Mouse (Mus musculus) myocyte (in vitro differentiated cells): ENCODE data around the gene Mul1. TPM values are rescaled to one million over a fixed set of nuclear protein-coding genes. Genes with fewer than 3 reads are reported as not detected.

ENCODE experiments used
- H3K27me3 ChIP-seq: one replicate; pipeline ENCODE4 v1.6.1; 2011; ENCODE audit not compliant: control insufficient read depth, insufficient read depth, insufficient read length
- H3K36me3 ChIP-seq: one replicate; pipeline ENCODE4 v1.6.1; 2011; ENCODE audit not compliant: control insufficient read depth, insufficient read depth
- H3K4me2 ChIP-seq: one replicate; pipeline ENCODE4 v1.6.1; 2011; ENCODE audit warnings: low read depth, control low read depth
- H3K4me3 ChIP-seq: one replicate; pipeline ENCODE4 v1.5.1; 2011; ENCODE audit warnings: mild to moderate bottlenecking, control low read depth, moderate library complexity
- H3K79me2 ChIP-seq: one replicate; pipeline ENCODE4 v1.6.1; 2011; ENCODE audit not compliant: control insufficient read depth, insufficient read depth
- H3ac ChIP-seq: one replicate; pipeline ENCODE4 v1.6.1; 2011; ENCODE audit not compliant: control insufficient read depth, insufficient read length
- CEBPB ChIP-seq: IDR thresholded peaks from 2 replicates; pipeline ENCODE4 v1.6.1; 2011; ENCODE audit warnings: mild to moderate bottlenecking, moderate library complexity; ENCODE audit not compliant: poor library complexity, insufficient read depth, severe bottlenecking
- E2F4 ChIP-seq: IDR thresholded peaks from one replicate; pipeline ENCODE4 v1.6.1; 2011; ENCODE audit warnings: mild to moderate bottlenecking, control low read depth, moderate library complexity; ENCODE audit not compliant: insufficient read depth
- MAX ChIP-seq: IDR thresholded peaks from one replicate; pipeline ENCODE4 v1.6.1; 2011; ENCODE audit warnings: low read depth, mild to moderate bottlenecking, control low read depth
- MYOD1 ChIP-seq, 3 experiments: IDR thresholded peaks; one replicate each; pipeline ENCODE4 v1.6.1; 2011; ENCODE audit warnings: control low read depth in 2 of 3, low read depth in 2 of 3, mild to moderate bottlenecking in 2 of 3, moderate library complexity in 1 of 3; ENCODE audit not compliant: insufficient read length in 2 of 3, control insufficient read depth in 1 of 3
- MYOG ChIP-seq, 3 experiments: IDR thresholded peaks; one replicate each; pipeline ENCODE4 v1.6.1; 2011; ENCODE audit warnings: control low read depth in 2 of 3, low read depth in 2 of 3, mild to moderate bottlenecking in 2 of 3; ENCODE audit not compliant: insufficient read length in 2 of 3, control insufficient read depth in 1 of 3, insufficient read depth in 1 of 3
- POLR2A ChIP-seq: IDR thresholded peaks from one replicate; pipeline ENCODE4 v1.6.1; 2011; ENCODE audit warnings: low read depth, mild to moderate bottlenecking, control low read depth, moderate library complexity; ENCODE audit not compliant: insufficient read length
- POLR2AphosphoS2 ChIP-seq: IDR thresholded peaks from one replicate; pipeline ENCODE4 v1.6.1; 2011; ENCODE audit warnings: low read depth, control low read depth; ENCODE audit not compliant: insufficient read length
- REST ChIP-seq: IDR thresholded peaks from one replicate; pipeline ENCODE4 v1.6.1; 2011; ENCODE audit warnings: mild to moderate bottlenecking, control low read depth, moderate library complexity; ENCODE audit not compliant: insufficient read depth, insufficient read length
- SRF ChIP-seq: IDR thresholded peaks from one replicate; pipeline ENCODE4 v1.6.1; 2011; ENCODE audit warnings: low read depth; ENCODE audit not compliant: control insufficient read depth, insufficient read length
- TCF12 ChIP-seq: IDR thresholded peaks from one replicate; pipeline ENCODE4 v1.6.1; 2011; ENCODE audit warnings: mild to moderate bottlenecking, control low read depth; ENCODE audit not compliant: poor library complexity, insufficient read depth, severe bottlenecking
- TCF3 ChIP-seq: IDR thresholded peaks from one replicate; pipeline ENCODE4 v1.6.1; 2011; ENCODE audit warnings: low read depth, control low read depth; ENCODE audit not compliant: insufficient read length
- USF1 ChIP-seq: IDR thresholded peaks from one replicate; pipeline ENCODE4 v1.6.1; 2011; ENCODE audit warnings: low read depth, mild to moderate bottlenecking, control low read depth, moderate library complexity
- polyA plus RNA-seq: library from polyadenylated mRNA; unstranded; fragments of >200 nt; fragmentation: generic; extraction: Trizol; gene quantifications from one replicate; pipeline ENCODE4 v1.2.1, GENCODE M21; 2012; ENCODE audit warnings: missing spikeins

The Mul1 gene
- polyA plus RNA-seq, 1 experiment = 36.2 TPM

- H3K27me3 ChIP-seq = no peaks in the 10 kb centered on the region
- no peaks in the 10 kb centered on the region for H3K36me3 ChIP-seq
- TF ChIP-seq USF1 = no peak
- TF ChIP-seq CEBPB = no peak
- no peak for TF ChIP-seq SRF
- no peak for TF ChIP-seq POLR2AphosphoS2
- TF ChIP-seq MYOD1 (IDR thresholded peaks at IDR 0.05; ENCODE audit: control insufficient read depth in 1 of 3, insufficient read length in 2 of 3, low read depth in 2 of 3) = no peak
- TF ChIP-seq TCF12 = no peak
- no peak for TF ChIP-seq E2F4
- no peak for TF ChIP-seq REST
- no peak for TF ChIP-seq TCF3
- TF ChIP-seq MAX = no peak
- no peak for TF ChIP-seq MYOG (IDR thresholded peaks at IDR 0.05; ENCODE audit: control insufficient read depth in 1 of 3, insufficient read depth in 1 of 3, insufficient read length in 2 of 3, low read depth in 2 of 3)
- TF ChIP-seq POLR2A = no peak
- no peaks in the 10 kb centered on the region for H3K79me2 ChIP-seq
- no peak overlapping the region for H3ac ChIP-seq
- H3K4me2 ChIP-seq = no peak overlapping the region
- H3K4me3 ChIP-seq = no peak overlapping the region
Measured at GRCm38 (mm10) chr4:138461471-138461870, 27.0 kb downstream of the Mul1 start.

GRCm38 (mm10) chr4:138462971-138463831 lies 28.7 kb downstream of the Mul1 start:
- TF ChIP-seq TCF3 = no peak
- no peak for TF ChIP-seq MYOD1 (IDR thresholded peaks at IDR 0.05; ENCODE audit: control insufficient read depth in 1 of 3, insufficient read length in 2 of 3, low read depth in 2 of 3)
- TF ChIP-seq REST = no peak
- TF ChIP-seq TCF12 = no peak
- no peak for TF ChIP-seq POLR2AphosphoS2
- no peak for TF ChIP-seq CEBPB
- TF ChIP-seq MAX = no peak
- no peak for TF ChIP-seq E2F4
- TF ChIP-seq USF1 = no peak
- no peak for TF ChIP-seq MYOG (IDR thresholded peaks at IDR 0.05; ENCODE audit: control insufficient read depth in 1 of 3, insufficient read depth in 1 of 3, insufficient read length in 2 of 3, low read depth in 2 of 3)
- TF ChIP-seq POLR2A = no peak
- no peak for TF ChIP-seq SRF

GRCm38 (mm10) chr4:138463832-138464487 lies 29.5 kb downstream of the Mul1 start:
- Histone ChIP-seq H3K27me3 (no peaks in the 10 kb centered on the region), H3K4me3 (peak overlapping the region; percentile 11), H3K4me2 (peak overlapping the region; percentile 79), H3K79me2 (no peaks in the 10 kb centered on the region), H3ac (no peak overlapping the region), H3K36me3 (no peaks in the 10 kb centered on the region)
- TF ChIP-seq USF1 (no peak), SRF (no peak), E2F4 (no peak), TCF12 (no peak), MYOG (IDR thresholded peaks at IDR 0.05; ENCODE audit: control insufficient read depth in 1 of 3, insufficient read depth in 1 of 3, insufficient read length in 2 of 3, low read depth in 2 of 3) (no peak), MYOD1 (IDR thresholded peaks at IDR 0.05; ENCODE audit: control insufficient read depth in 1 of 3, insufficient read length in 2 of 3, low read depth in 2 of 3) (no peak)

More at GRCm38 (mm10) chr4:138462971-138463831, 28.7 kb downstream of the Mul1 start:
- Histone ChIP-seq H3K79me2 (no peaks in the 10 kb centered on the region), H3K4me2 (peak overlapping the region; percentile 79), H3ac (no peak overlapping the region), H3K4me3 (peak overlapping the region; percentile 11), H3K36me3 (no peaks in the 10 kb centered on the region), H3K27me3 (no peaks in the 10 kb centered on the region)

- H3K79me2 ChIP-seq = no peaks in the 10 kb centered on the region
Measured at GRCm38 (mm10) chr4:138464667-138465353, 30.3 kb downstream of the Mul1 start.

More at GRCm38 (mm10) chr4:138464667-138465353, 30.3 kb downstream of the Mul1 start:
- Histone ChIP-seq H3K4me2 (peak overlapping the region; percentile 79), H3K4me3 (no peak overlapping the region), H3K36me3 (no peaks in the 10 kb centered on the region), H3ac (no peak overlapping the region), H3K27me3 (no peaks in the 10 kb centered on the region)
- no peak for TF ChIP-seq SRF
- no peak for TF ChIP-seq TCF3
- no peak for TF ChIP-seq TCF12
- peak in 1 of 3 experiments; percentile 49 for TF ChIP-seq MYOG (IDR thresholded peaks at IDR 0.05; ENCODE audit: control insufficient read depth in 1 of 3, insufficient read depth in 1 of 3, insufficient read length in 2 of 3, low read depth in 2 of 3)
- no peak for TF ChIP-seq E2F4
